Mouse (Mus musculus): ENCODE data around the gene Fpr1. TPM values are rescaled to one million over a fixed set of nuclear protein-coding genes. Genes with fewer than 3 reads are reported as not detected.

The Fpr1 gene
- polyA plus RNA-seq, 1 experiment from 2014 or later: not detected

DNA sequence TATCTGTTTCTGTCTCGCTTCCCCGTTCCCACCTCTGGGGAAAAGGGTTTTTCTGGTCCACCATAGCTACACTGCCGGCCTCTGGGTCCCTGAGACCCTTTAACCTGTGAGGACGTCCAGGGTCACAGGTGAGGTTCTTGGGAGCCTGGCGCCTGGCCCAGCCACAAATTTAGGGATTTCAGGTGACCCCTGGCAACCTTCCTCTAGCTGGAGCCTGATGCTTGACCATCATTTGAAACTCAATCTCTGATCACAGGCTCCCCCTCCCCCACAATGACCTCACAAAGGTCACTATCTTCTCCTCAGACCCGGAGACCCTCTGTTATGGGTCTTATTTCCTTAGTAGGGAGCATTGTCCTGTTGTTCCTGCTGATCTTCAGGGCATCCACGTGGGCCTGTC is 53.0 kb downstream of the Fpr1 start:
- Histone ChIP-seq H3K4me3 (ENCODE audit: low read depth, low read length) (peak overlapping the region; percentile 83), H3K36me3 (ENCODE audit: control insufficient read depth, insufficient read depth, low read length) (no peaks in the 10 kb centered on the region; the same call in 1 of the 2 replicates), H3K27me3 (ENCODE audit: control insufficient read depth, insufficient read depth, low read length) (no peaks in the 10 kb centered on the region), H3K27ac (ENCODE audit: low read depth, low read length) (no peak overlapping the region), H3K4me1 (replicated peaks; ENCODE audit: control insufficient read depth, insufficient read depth, low read length) (peaks cover 4% of the 10 kb centered on the region; the same call in 1 of the 2 replicates), H3K9me3 (ENCODE audit: control insufficient read depth, low read length) (no peaks in the 10 kb centered on the region), H3K9ac (ENCODE audit: low read length) (no peak overlapping the region), H3K4me2 (ENCODE audit: low read depth, low read length, severe bottlenecking) (peak overlapping the region; percentile 88; the same call in 1 of the 2 replicates)
- 70% methylated on average over 7 of the region's 7 CpGs for WGBS
- no peak for DNase-seq (ENCODE audit: low spot score)
- no peak for ATAC-seq (replicated peaks; ENCODE audit: low FRiP score)

DNA sequence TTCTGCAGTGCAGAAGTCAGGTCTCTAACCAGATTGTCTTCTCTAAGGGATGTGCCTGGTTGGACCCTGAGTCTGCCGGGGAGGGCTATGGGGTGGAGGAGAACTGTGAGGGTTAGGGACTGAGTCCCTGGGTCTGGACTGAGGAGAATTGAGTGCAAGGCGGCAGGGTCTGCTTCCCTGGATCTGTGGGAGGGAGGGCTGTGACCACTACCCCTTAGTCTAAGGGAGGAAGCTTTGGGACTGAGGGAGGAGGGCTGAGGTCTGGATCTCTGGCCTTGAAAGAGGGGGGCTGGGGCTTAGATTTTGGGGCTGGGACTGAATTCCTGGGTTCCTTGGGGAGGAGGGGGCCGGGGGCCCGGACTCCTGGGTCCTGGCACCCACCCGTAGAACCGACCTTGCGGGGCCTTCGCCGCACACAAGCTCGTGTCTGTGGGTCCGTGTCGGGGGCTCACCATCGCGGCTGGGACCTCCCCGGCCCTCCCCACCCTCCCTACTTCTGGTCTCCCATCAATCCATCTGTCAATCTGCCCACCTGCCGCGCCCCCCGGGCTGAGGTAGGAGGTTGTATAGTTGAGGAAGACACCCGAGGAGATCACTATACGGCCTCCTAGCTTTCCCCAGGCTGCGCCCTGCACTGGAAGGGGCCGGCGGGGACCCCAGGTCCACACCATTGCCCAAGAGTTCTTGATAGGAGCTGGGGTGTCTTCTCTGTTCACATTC is 53.8 kb downstream of the Fpr1 start:
- Histone ChIP-seq H3K4me2 (ENCODE audit: low read depth, low read length, severe bottlenecking) (peak overlapping the region; percentile 88), H3K36me3 (ENCODE audit: control insufficient read depth, insufficient read depth, low read length) (no peaks in the 10 kb centered on the region; the same call in 1 of the 2 replicates), H3K27ac (ENCODE audit: low read depth, low read length) (no peak overlapping the region; the same call in 1 of the 2 replicates), H3K9ac (ENCODE audit: low read length) (peak overlapping the region; percentile 91), H3K4me1 (replicated peaks; ENCODE audit: control insufficient read depth, insufficient read depth, low read length) (peaks cover 6% of the 10 kb centered on the region; the same call in 1 of the 2 replicates), H3K4me3 (ENCODE audit: low read depth, low read length) (peak overlapping the region; percentile 83), H3K9me3 (ENCODE audit: control insufficient read depth, low read length) (no peaks in the 10 kb centered on the region), H3K27me3 (ENCODE audit: control insufficient read depth, insufficient read depth, low read length) (no peaks in the 10 kb centered on the region)
- ATAC-seq (replicated peaks; ENCODE audit: low FRiP score): no peak
- 65% methylated on average over 19 of the region's 23 CpGs for WGBS
- peak; percentile 53 for DNase-seq (ENCODE audit: low spot score)

DNA sequence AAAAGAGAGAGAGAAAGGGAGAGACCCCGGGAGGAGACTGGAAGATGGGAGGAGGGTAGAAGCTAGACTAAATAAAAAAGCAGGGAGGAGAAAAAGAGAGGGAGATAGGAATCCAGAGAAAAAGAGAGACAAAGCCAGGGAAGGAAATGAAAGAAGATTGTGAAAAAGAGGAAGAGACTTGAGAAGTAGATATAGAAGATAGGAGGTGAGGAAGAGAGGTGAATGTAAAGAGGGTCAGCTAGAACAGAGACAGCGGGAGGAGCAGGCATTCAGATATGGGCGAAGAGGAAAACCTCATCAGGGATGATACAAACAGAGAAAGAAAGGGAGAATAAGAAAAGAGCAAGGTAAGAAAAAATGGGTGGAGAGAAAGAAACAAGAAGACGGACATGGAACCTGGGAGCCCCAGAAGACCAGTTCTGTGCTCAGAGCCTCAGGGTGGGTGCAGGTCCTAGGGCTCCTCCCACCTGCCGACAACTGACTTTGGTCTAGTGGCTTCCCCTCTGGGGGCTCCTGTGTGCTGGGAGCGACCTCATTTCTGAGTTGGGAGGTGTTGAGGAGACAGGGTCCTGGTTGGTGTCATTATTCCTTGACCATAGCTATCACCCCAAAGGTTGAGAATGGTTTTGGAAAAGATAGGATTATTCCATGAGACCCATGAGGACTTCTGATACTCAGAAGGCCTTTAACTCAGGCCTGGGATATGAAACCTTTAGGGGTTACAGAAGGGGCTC is 54.5 kb downstream of the Fpr1 start:
- peaks cover 2% of the 10 kb centered on the region; the same call in 1 of the 2 replicates for H3K4me1 ChIP-seq (replicated peaks; ENCODE audit: control insufficient read depth, insufficient read depth, low read length)
- H3K9ac ChIP-seq (ENCODE audit: low read length): peak overlapping the region; percentile 91
- ATAC-seq (replicated peaks; ENCODE audit: low FRiP score): no peak

DNA sequence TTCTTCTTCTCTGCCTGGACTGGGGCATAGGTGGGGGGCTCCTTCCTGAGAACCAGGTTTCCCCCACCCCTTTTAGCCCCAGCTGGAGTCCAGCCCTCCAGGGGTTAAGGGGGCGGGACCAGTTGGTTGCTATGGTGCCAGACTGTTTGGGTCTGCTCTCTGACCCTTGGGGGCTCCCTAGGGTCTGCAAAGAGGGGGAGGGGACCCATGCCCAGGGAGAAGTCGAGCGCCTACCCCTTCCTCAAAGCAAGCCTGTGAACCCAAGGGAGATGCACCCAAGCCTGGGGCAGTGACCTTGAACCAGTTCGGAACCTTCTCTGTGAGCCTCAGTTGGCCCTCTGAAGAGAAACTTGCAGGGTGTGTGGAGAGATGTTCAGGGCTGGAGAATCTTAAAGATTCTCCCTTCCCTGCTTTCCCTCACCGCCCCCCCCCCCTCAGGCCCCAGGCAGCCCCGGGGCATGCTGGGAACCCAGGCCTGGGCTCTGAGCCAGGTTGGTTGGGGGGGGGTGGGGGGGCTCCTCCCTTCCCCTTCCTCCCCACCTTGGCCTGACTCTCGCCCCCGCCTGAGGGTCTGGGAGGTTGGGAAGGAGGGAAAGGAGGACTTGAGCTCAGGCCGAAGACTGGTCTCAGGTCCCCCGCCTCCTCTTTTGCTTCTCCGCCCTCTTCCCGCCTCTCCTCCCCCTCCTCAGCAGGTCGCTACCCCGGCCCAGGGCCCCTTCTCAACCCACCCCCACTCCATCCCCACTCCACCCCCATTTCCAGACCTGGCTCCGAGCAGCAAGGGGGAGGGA is 55.4 kb downstream of the Fpr1 start:
- peak; percentile 57 for ATAC-seq (replicated peaks; ENCODE audit: low FRiP score)
- Histone ChIP-seq H3K27me3 (ENCODE audit: control insufficient read depth, insufficient read depth, low read length) (no peaks in the 10 kb centered on the region), H3K4me1 (replicated peaks; ENCODE audit: control insufficient read depth, insufficient read depth, low read length) (peaks cover 2% of the 10 kb centered on the region; the same call in 1 of the 2 replicates), H3K9ac (ENCODE audit: low read length) (peak overlapping the region; percentile 91), H3K4me3 (ENCODE audit: low read depth, low read length) (peak overlapping the region; percentile 83), H3K36me3 (ENCODE audit: control insufficient read depth, insufficient read depth, low read length) (no peaks in the 10 kb centered on the region; the same call in 1 of the 2 replicates), H3K27ac (ENCODE audit: low read depth, low read length) (peak overlapping the region; percentile 99), H3K9me3 (ENCODE audit: control insufficient read depth, low read length) (no peaks in the 10 kb centered on the region), H3K4me2 (ENCODE audit: low read depth, low read length, severe bottlenecking) (peak overlapping the region; percentile 88)
- peak; percentile 92 for DNase-seq (ENCODE audit: low spot score)
- 0% methylated on average over 8 of the region's 15 CpGs for WGBS

More for the DNA sequence above, 54.5 kb downstream of the Fpr1 start:
- DNase-seq (ENCODE audit: low spot score): peak; percentile 55
- Histone ChIP-seq H3K36me3 (ENCODE audit: control insufficient read depth, insufficient read depth, low read length) (no peaks in the 10 kb centered on the region; the same call in 1 of the 2 replicates), H3K9me3 (ENCODE audit: control insufficient read depth, low read length) (no peaks in the 10 kb centered on the region), H3K4me3 (ENCODE audit: low read depth, low read length) (peak overlapping the region; percentile 83), H3K27ac (ENCODE audit: low read depth, low read length) (peak overlapping the region; percentile 99), H3K4me2 (ENCODE audit: low read depth, low read length, severe bottlenecking) (peak overlapping the region; percentile 88), H3K27me3 (ENCODE audit: control insufficient read depth, insufficient read depth, low read length) (no peaks in the 10 kb centered on the region)
- 6% methylated on average over 6 of the region's 6 CpGs for WGBS

DNA sequence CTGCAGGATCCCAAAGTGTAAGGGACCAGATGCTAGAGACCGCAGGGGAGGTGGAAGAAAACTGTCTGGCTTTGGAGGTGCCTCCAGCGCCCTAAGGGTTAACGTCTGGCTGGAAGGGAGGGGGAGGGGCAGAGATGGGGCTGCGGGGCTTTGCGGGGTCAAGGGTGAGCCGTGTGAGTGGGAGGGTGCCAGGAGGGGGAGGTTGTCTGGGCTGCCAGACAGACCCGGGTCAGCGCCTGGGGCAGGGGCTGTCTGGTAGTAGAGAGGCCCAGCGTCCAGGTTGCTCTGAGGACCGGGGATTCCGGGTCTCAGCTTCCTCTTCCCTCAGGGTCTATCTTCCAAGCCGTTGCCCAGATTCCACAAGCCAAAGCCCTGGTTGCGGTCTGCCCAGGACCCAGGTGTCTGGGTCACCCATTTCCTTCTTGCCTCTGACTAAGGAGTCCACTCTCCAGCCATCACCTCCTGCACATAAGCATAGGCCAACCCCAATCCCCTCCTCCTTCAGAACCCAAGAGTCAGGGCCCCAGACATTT is 56.0 kb downstream of the Fpr1 start:
- DNase-seq (ENCODE audit: low spot score) (peak; percentile 92), ATAC-seq (replicated peaks; ENCODE audit: low FRiP score) (peak; percentile 53)
- H3K9me3 ChIP-seq (ENCODE audit: control insufficient read depth, low read length): no peaks in the 10 kb centered on the region
- H3K27me3 ChIP-seq (ENCODE audit: control insufficient read depth, insufficient read depth, low read length): no peaks in the 10 kb centered on the region
- H3K4me3 ChIP-seq (ENCODE audit: low read depth, low read length): peak overlapping the region; percentile 83
- WGBS: 0% methylated on average over 13 of the region's 13 CpGs
- H3K27ac ChIP-seq (ENCODE audit: low read depth, low read length): peak overlapping the region; percentile 99
- peak overlapping the region; percentile 91 for H3K9ac ChIP-seq (ENCODE audit: low read length)
- peak overlapping the region; percentile 88 for H3K4me2 ChIP-seq (ENCODE audit: low read depth, low read length, severe bottlenecking)
- H3K4me1 ChIP-seq (replicated peaks; ENCODE audit: control insufficient read depth, insufficient read depth, low read length): peaks cover 2% of the 10 kb centered on the region; the same call in 1 of the 2 replicates
- no peaks in the 10 kb centered on the region; the same call in 1 of the 2 replicates for H3K36me3 ChIP-seq (ENCODE audit: control insufficient read depth, insufficient read depth, low read length)

DNA sequence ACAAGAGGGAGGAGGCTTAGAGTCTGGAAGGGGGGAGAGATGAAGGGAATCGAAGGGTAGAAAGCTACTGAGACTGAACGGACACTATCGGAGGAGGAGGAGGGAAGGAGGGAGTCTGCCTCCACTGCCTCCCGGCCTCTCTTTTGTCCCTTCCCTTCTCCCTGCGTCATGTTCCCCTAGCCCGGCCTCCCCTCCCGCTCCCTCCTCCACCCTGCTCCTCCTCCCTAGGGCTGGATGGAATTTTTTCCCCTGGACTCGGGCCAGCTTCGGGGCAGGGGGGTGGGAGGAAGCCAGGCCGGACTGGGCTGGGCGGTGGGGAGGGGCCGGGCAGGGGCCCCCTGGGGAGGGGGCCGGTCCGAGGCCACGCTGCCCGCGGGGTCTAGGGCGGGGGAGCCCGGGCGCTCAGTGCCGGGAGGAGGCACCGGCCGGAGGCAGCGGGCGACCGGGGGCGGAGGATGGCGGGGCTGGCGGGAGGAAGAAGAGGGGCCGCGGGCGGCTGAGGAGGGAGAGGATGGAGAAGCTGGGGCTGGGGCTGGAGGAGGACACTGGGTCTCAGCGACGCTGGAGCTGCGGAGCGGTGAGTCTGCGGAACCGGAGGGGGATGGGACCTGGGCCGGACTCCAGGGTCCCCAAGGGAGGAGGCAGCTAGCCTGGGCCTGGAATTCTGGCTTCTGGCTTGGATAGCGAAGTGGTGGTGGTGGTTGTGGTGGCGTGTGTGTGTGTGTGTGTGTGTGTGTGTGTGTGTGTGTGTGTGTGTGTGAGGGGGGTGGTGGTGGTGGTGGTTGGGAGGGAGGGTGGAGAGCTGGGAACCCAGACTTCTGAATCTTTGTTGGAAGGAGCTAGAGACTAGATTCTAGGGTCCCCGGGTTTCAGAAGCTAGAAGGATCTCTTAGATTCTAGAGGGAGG is 56.7 kb downstream of the Fpr1 start, which contains the start of gene Spaca6:
Gene Spaca6, plus strand, starts transcription at position 408 of the 907 bp plus-strand sequence.
- under 1% methylated on average over 40 of the region's 42 CpGs for WGBS

More for the DNA sequence above, 56.7 kb downstream of the Fpr1 start, which contains the start of gene Spaca6:
- peak within 1 kb of the TSS; percentile 88 for H3K4me2 ChIP-seq (ENCODE audit: low read depth, low read length, severe bottlenecking)
- DNase-seq (ENCODE audit: low spot score) (peak; percentile 96), ATAC-seq (replicated peaks; ENCODE audit: low FRiP score) (peak; percentile 85)
- H3K4me1 ChIP-seq (replicated peaks; ENCODE audit: control insufficient read depth, insufficient read depth, low read length): peaks cover 2% of the 10 kb centered on the region; the same call in 1 of the 2 replicates
- peak within 1 kb of the TSS; percentile 83 for H3K4me3 ChIP-seq (ENCODE audit: low read depth, low read length)
- peak within 1 kb of the TSS; percentile 99 for H3K27ac ChIP-seq (ENCODE audit: low read depth, low read length)
- no peaks in the 10 kb centered on the region for H3K27me3 ChIP-seq (ENCODE audit: control insufficient read depth, insufficient read depth, low read length)
- H3K36me3 ChIP-seq (ENCODE audit: control insufficient read depth, insufficient read depth, low read length): no peaks in the 10 kb centered on the region; the same call in 1 of the 2 replicates
- H3K9ac ChIP-seq (ENCODE audit: low read length): peak within 1 kb of the TSS; percentile 91
- no peaks in the 10 kb centered on the region for H3K9me3 ChIP-seq (ENCODE audit: control insufficient read depth, low read length)
